Mouse (Mus musculus): ENCODE measurements at regions not wholly inside any gene's neighbourhood (a gene's known extent, or its start where the extent isn't known, plus 50 kb on each side); places are given as distances from the start of the nearest gene placed in this dataset.

DNA sequence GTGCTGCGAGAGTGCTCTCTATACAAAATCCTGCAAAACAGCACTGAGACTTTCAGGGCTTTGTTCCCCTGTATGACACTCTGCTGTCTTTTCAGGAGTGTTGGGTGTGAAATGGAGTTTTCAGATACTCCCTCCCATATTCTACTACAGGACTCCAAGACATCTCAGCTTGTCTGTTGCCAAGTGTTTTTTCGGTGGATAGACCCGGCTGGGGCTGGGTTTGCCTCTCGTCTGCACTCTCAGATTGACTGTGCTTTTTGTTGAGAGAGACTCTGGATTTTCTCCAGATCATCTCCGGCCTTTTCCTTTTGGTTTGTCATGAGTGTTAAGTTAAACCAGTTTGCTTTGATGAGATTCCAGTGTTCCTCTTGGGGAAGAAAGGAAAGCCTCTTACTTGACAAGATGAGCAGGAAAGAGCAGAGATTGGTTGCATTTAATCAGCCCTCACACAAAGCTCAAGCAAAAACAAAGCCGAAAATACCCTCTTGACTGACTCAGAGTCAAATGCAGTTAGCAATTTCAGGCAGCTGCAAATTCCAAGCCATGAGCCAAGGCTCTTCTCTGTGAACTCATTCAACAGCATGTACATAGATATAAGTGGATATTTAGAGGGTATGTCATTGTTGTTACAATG is 219.3 kb upstream of the Veph1 start:
- no peak for DNase-seq

DNA sequence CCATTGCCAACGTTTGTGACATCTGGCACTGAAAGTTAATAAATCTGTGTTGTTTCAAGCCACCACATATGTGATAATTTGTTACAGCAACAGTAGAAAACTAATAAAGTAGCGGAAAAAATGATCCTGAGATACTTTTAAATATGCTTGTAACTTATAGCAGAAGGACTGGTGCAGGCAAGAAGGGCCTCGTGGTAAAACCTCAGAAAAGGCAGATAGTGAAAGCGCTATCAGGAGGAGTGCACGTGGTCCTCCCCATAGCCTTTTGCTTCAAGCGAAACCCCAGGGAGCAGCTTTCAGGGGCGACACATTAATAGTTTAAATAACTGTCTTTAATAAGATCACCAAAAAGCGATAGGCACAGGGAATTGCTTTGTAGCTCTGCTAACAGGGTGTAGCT is 217.9 kb upstream of the Veph1 start:
- DNase-seq = no peak

DNA sequence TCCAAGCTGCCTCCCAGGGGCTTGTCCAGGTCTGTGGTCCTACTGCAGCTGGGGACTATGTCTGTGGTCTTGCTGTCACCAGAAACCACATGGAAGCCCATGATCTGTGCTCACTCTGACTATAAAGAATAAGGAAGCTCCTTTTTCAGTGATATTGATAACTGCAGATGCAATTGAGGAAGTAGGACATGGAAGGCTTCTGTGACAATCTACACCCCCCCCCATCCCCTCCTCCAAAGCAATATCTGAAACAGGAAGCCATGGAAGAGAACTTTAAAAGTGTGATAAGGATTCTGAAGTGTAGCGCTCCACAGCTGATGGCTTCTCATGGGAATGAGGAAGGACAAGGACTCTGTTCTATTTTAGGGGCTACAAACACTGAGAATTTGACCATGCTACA is 215.8 kb upstream of the Veph1 start:
- no peak for DNase-seq

DNA sequence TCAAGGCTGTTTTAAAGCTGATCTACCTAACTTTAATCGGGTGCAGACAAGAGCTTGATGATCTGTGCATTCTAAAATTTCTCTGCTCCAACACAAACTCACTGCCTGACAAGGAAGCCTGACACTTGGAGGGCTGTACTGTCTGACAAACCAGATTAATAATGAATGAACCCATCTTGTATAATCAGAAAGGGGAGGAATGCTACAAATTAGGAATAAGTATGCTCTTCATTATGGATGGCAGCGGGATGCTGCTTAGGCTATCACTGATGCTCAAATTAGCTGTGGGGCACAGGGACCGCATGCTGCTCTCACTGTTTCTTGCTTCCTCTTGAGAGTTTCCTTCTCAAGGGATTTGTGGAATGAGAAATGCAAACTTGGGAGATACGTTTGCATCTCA is 213.8 kb upstream of the Veph1 start:
- no peak for DNase-seq

DNA sequence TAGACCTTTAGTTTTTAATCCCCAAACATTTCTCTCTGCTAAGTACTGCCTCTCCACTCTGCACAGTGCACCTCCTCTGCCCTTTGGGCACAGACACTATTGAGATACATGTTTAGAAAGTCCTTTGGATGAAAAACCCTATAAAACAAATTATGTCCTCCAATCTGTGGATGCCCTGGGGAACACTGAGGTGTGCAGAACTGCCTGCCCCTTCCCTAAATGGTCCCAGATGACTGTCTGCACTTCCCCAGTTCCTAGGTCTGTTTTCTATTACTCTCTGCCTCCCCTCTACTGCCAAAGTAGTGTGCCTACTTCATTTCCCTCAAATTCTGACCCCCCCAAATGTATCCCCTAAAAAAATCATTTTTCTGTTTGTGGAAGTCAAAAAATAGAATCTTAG is 209.5 kb upstream of the Veph1 start:
- no peak for DNase-seq

DNA sequence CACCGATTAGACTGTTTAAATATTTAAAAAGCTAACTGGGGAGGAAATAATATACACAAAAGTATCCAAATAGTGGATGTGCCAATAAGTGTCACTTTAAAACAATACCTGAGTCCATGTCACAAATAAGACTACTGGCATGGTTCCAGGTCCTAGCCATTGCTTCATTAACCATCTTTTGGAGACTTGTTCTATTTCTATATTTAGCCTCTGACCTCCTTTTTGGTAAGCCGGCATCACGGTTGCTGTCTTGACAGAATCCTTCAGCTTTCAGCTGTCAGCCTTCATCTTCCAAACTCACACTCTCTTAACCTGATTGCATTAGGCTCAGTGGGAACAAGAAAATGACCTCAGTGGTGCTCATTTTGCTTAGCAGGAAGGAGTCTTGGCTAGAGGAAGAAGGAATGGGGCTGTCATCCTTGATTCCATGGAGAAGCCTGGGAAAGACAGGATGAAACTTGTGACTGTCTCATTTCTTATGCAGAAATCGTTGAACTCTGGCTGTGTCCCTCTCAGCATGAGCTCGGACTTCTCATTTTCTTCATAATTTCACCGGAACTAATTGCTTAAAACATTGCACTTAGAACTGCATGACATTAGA is 208.9 kb upstream of the Veph1 start:
- DNase-seq = peak in 1 of 2 experiments; percentile 5

DNA sequence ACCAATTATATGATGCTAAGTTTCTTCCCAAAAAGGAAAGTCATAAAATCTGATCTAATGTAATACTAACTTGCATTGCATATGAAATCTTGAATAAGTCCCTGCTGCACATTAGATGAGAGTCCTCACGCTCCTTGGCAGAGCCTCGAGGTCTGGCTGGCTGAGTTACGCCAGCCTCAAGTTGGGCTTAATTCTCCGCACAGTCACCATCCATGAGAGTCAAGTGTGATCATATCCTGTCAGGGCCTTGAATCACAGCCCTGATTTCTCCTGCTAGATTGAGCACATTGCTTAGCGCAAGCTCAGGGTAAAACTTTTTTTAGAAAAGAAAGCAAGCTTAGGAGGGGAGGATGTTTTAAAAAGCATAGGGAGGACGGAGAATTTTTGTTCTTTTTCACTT is 208.1 kb upstream of the Veph1 start:
- no peak for DNase-seq

DNA sequence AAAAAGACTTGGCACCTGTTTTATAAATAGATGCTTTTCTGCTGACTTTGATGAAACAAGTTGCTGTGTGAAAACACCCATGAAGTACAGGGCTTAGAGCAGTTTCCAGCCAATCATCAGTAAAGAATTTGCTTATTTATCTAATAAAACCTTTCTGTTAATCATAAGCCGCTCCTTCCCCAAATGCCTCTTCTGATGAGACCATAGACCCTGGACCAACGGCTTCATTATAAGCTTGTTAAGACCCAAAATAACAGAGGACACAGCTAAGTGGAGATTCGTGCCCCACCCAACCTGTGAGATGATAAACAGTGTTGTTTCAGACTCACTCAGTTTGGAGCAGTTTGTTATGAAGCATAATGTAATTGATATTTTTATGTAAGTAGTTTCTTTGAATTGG is 207.0 kb upstream of the Veph1 start:
- no peak for DNase-seq

DNA sequence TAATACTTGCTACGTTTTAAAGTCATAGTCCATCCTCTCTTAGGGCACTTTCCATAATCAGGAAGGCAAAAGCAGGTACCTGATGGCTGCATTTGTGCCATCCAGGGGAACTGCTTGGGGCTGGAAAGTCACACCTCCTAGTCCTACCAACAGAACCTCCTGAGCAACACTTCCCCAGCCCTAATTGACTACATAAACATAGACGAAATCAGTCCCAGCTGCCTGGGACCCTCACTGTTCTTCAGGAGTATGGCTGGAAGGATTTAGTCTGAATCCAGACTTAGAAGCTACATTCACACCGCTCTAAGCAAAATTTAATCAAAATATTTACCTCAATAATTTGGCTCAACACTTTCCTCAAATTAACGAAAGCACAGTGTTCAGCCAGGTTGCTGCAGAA is 205.2 kb upstream of the Veph1 start:
- no peak for DNase-seq

DNA sequence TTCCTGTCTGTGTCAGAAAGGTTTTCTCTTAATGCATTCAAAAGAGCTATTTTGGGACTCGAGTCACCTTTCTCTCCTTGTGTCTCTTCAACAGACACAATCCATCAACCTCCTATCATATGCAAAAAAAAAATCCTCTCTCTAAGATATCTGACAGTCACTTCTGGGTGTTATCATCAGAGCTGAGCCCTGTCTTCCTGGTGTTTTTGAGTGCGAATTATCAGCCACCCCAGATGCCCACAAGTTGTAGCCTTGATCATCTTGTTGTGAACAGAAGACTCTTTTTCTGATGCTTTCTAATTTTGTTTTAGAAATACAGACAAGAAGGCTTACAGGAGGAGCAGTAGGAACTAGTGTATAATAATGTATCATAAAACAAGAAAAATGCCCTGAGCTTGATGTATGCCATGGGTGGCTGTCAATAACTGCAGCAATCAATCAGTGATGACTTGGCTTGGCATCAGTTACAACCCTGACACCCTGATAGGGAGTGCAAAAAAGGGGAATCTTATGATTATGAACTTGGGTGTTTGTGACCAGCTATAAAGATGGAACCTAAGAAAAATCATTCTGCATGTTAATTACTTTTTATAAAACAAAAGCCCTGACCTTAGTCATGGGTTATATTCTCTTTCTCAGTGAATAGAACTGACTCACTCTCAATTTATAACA is 197.9 kb upstream of the Veph1 start:
- no peak for DNase-seq

DNA sequence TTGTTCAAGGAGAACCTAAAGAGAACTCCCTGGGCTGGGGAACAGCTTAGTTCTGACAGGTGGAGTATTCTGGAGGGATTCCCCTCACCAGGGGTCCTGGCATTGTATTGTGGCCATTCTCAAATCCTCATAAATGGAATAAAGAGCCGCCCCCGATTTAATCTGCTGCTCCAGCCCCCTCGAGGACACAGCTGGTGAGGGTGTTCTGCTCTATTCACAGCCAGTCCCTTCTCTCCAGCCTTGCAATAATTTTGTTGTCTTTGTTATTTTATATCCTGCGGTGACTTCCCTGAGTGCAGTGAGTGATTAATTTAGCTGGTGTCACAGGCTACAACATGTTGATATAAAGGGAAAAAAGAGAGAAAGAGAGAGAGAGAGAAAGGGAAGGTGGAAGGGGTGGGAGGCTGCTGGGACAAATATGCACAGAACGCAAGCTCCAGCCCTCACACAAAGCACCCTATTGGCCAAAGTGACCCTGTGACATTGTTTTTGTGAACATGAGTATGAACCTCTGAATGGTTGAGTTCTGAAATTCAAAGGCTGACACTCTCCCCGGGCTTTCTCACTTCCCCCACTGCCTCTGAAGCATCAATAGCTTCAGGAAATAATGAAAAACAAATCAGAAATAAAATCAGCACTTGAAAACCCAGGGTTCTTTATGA is 194.2 kb upstream of the Veph1 start:
- DNase-seq = no peak

DNA sequence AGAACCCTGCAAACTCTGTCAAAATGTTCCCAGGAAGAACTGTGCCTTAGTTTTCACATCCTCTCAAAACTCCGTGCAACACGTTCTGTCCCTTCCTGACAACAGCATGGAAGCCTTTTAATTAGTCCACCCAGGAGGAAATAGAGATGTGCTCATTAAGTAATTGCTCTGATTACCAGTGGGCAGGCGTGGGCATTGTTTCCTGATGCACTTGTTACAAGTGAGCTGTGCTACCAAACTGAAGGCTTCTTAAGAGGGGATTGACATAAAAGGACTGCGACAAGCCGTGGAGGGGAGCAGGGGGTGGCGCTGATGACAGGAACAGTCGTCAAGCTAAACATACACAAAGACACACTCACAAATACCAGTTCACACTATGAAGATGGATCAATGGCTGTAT is 192.1 kb upstream of the Veph1 start:
- DNase-seq = no peak

DNA sequence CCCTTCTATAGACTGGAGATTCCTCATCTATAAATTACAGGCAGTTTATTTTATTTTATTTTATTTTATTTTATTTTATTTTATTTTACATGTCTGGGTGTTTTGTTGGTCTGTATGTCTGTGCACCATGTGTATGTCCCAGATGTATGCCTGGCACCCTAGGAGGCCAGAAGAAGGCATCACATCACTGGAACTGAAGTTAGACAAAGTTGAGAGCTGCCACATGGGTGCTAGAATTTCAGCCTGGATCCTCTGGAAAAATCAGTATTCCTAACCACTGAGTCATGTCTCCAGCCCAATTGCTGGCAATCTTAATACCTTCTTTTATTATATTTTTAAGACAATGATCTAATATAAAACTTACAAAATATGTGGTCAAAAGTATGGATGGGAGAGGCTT is 190.0 kb upstream of the Veph1 start:
- DNase-seq = no peak

DNA sequence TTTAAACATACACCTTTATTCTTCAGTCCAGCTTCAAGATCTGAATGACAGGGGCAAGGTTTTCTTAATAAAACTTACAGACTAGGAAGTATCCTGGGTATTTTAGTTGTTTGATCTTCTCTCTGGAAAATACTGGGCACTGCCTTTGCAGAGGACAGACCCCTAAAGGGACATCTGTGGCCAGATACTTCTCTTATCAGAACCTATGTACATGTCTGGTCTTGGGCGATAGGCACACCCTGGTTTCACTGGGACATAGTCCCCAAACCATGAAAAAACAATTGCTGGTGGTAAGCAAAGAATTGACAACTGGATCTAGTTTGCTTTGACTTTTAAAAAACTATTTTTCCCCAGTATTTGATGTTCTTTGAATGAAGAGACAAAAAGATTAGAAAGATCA is 189.5 kb upstream of the Veph1 start:
- no peak for DNase-seq

DNA sequence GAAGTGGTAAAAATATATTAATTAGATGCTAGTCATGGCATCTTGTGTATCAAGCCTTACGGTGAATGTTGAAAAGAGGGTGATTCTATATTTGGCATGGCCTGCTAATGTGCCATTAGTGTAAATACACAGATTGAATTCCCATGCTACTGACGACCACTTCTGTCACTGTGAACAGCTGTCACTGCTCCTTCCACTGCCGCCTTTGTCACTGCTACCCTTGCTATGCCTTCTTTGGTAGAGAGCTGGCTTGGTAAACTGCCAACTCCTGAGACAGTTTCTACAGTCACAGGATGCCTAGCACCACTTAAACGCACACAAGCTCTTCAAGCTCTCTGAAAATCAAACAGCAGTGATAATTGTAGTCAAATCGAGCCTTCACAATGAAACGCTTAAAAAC is 184.1 kb upstream of the Veph1 start:
- no peak for DNase-seq

DNA sequence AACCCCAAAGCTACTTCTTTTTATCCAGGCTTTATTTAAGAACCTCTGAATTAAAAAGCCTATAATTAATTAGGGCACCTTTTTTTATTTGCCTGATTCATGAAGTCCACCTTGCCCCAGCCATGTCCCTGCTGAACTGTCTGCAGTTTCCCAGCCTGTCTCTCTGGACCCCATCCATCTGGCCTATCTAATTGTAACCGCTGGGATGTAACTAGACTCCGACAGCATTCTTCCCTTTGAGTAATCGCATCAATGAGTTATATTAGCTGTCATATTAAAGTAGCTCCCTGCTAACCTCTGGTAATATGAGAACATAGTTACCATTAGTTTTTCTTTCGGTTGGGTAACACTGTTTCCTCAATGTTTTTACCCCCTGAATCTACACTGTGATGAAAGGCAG is 182.6 kb upstream of the Veph1 start:
- DNase-seq = no peak

DNA sequence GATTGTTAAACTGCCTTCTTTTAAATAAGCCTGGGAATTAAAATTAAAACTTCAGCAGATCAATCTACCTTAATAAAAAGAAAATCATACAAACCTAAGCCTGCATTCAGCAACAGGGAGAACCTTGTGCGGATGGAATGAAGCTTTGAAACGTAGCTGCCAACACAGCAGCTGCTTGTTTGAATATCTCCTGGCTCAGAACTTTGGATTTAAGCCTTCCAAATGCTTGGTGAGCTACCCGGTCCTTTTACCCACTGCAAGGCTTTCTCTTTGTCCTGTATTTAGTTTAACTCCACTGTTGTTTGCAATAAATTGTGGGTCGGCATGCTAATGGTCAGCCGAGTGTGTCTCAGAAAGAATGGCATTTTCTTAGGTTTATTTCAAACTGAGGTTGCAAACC is 169.7 kb upstream of the Veph1 start:
- no peak for DNase-seq

DNA sequence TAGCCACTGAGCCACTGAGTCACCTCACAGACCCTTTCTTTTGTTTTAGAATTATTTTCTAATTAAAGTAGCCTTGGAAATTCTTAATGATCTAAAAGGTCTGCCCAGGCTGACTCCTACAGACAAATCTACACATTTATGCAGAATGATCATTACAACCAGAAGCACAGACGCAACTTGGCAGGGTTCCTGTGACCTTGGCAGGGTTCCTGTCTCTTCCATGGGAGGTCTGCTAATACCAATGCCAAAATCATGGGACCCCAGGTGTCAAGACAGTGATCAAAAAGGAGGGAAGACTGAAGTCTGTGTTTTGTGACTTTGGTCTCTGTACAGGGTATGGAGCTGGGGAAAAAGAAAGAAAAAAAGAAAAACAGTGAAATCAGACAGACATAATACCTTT is 168.7 kb upstream of the Veph1 start:
- no peak for DNase-seq

DNA sequence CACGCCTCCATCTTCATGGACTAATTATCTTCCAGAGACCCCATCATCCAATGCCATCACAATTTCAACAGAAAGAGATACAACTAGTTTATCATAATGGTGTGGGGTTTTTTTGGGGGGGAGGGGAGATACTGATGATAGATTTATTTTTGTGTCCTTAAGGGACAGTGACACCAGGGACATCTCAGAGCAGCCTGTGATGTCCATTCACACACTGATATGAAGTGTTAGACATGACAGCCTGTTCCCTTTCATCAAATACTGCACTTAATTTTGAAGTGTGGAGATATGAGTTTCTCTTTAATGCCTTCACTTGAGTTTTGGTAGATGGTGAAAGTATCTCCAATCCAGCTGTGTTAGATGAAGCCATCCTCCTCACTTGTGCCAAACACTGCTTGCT is 165.7 kb upstream of the Veph1 start:
- DNase-seq = no peak

DNA sequence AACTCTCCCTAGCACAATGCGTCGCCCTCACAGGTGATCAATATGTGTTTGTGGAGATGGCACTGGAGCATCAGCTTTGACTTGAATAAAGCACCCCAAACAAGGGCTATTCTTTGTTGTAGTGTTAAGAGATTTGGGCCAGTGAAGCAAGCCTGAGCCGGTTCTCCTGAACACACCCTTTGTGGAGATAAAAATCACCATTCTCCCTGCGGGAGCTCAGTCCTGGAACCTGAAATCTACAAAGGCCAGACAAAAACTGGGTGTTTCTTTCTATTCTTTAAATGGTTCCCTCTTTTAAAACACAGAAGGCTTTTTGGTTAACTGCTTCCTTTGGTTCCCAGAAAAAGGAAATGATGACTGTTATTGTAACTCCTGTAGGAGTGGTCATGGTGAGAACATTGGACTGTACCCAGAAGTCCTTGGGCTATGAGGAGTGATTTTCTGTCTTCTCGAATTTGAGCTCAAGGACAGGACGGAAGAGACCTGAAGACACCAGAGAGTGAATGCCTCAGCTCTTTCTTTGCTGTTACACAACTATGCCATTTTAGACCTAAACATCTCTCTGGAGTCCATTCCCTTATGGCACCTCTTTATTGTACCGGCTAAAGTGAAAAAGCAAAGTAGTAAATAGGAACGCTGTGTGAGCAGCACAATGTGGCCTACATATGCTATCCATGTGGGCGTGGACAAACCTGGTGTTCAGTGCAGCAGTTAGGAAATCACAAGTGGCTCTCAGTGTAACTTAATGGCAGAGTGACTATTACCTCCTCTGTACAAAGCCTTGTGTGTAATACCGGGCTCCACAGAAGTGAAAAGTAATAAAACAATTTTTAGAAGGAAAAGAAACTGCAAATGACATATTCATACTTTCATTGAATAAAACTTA is 149.9 kb upstream of the Veph1 start:
- DNase-seq = no peak

DNA sequence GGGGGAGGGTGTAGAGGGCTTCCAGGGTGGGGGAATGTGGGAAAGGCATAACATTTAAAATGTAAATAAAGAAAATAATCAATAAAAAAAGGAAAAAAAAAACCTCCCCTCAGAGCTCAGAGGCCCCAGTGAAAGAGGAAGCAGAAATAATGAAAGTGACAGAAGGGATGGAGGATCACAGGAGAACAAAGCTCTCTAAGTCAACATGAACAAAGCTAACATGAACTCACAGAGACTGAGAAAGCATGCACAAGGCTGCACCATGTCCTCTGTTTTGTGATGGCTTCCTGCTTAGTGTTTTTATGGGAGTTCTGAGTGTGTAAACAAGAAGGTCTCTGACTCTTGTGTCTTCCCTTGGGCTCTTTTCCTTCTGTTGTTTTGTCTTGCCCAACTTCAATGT is 136.6 kb upstream of the Veph1 start:
- no peak for DNase-seq

DNA sequence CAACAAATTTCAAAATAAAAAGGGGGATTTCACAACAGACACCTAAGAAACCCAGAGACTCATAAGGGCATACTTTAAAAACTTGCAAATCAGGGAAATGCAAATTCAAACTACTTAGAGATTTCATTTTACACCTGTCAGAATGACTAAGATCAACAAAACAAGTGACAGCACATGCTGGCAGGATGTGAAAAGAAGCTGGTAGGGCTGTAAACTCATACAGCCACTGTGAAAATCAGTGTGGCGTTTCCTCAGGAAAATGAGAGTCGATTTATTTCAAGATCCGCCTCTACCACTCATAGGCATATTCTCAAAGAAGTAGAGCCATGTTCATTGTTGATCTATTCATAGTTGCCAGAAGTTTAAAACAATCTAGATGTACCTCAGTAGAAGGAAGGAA is 133.6 kb upstream of the Veph1 start:
- DNase-seq = no peak

DNA sequence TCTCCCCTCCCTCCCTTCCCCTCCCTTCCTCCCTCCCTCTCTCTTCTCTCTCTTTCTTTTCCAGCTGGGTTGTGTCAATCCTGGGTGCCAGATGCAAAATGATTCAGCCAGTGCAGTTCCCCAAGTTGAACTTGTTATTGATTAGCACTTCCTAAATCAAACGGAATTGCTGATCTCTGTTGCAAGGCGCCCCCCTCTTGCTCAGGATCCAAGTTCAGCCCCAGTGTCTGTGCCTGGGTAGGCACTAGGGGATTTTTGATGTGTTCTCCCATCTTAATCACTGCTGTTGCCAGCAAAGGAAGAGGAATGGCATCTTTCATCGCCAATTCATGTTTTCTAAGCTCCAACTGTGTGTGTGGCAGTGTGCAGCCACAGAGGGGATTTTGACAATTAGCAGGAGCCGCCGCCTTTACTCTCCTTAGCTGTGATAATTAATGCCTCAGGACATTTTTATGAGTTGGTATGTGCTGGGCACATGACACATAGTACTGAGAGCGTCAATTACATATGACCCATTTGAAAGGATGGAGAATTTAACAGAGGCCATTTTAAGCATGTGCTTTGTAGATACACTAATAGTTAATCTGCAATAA is 125.9 kb upstream of the Veph1 start:
- DNase-seq = no peak

Data from cerebellum, adult 18-20 months (tissue).